Mouse (Mus musculus) adipocyte (in vitro differentiated cells): ENCODE data around the gene Fam90a1b.
"Not testable (repeated sequence)": the region's sequence is repeated elsewhere in the genome, so short reads cannot be mapped to it uniquely, and the experiment has no call there.

ENCODE experiments used
- DNase-seq: peaks from one replicate; pipeline ENCODE4 v3.0.0-alpha.2; 2016; ENCODE audit warnings: low spot score

Gene Fam90a1b

GRCm38 (mm10) chrX:94366670-94367241 is at the start of gene Fam90a1b, which contains the start of gene Apoo:
Gene Fam90a1b (minus strand): TSS chrX:94366777.
Gene Apoo (plus strand): TSS chrX:94367117.
- DNase-seq, result peak; percentile 96

GRCm38 (mm10) chrX:94408975-94409374 is 42.4 kb upstream of the Fam90a1b start:
- no peak for DNase-seq

- no peak for DNase-seq
Measured at GRCm38 (mm10) chrX:94378734-94379133, 12.2 kb upstream of the Fam90a1b start.

GRCm38 (mm10) chrX:94367248-94367647 is 671 bp upstream of the Fam90a1b start:
- DNase-seq, result no peak

- no peak for DNase-seq
Measured at GRCm38 (mm10) chrX:94366029-94366428, 548 bp downstream of the Fam90a1b start.

GRCm38 (mm10) chrX:94365381-94365925 is 1.1 kb downstream of the Fam90a1b start:
- no peak for DNase-seq

GRCm38 (mm10) chrX:94343638-94344037 is 22.9 kb downstream of the Fam90a1b start:
- not testable (repeated sequence) for DNase-seq

- no peak for DNase-seq
Measured at GRCm38 (mm10) chrX:94321036-94321902, 45.3 kb downstream of the Fam90a1b start.
